Mouse (Mus musculus): ENCODE data around the gene Zbtb41. TPM values are rescaled to one million over a fixed set of nuclear protein-coding genes. Genes with fewer than 3 reads are reported as not detected.

The Zbtb41 gene
- total and polyA plus RNA-seq, 3 experiments = 0.76 to 29.4 (median 29.3) TPM

DNA sequence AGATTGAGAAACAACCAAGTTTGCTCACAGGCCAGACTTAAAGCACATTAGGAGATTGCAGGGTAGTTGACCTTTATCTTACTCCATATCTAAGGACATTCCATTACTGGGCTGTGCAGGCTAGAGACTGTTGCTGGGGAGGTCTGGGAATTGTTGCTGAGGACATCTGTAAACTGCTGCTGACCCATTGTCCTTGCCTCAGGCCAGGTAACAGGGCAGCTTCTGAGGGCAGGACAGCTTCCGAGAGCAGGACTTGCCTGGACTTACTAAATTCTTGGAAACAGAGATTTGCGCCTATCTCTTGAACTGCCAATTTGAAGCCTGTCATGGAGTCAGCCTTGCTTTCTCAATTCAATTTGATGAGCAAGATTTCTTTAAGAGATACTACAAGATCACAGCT, 73.3 kb downstream of the Zbtb41 start:
- H3K4me3 ChIP-seq (ENCODE audit: low read depth, low read length) = no peak overlapping the region
- TF ChIP-seq GATA2 (IDR thresholded peaks at IDR 0.05; ENCODE audit: borderline replicate concordance, low read depth, low read length) (no peak), GATA1 (IDR thresholded peaks at IDR 0.05; ENCODE audit: borderline replicate concordance, low read length) (no peak), POLR2AphosphoS5 (IDR thresholded peaks at IDR 0.05; ENCODE audit: insufficient replicate concordance, low read depth, low read length) (no peak), CTCF (IDR thresholded peaks at IDR 0.05; ENCODE audit: low read depth, low read length) (no peak), TAL1 (conservative IDR thresholded peaks at IDR 0.05; ENCODE audit: low read depth, low read length) (no peak)
- no peaks in the 10 kb centered on the region for H3K27me3 ChIP-seq (ENCODE audit: insufficient read depth, low read length)
- DNase-seq (ENCODE audit: low spot score) = no peak
- H3K4me1 ChIP-seq (ENCODE audit: insufficient read depth, low read depth, low read length) = no peaks in the 10 kb centered on the region
- H3K36me3 ChIP-seq (replicated peaks) = peaks cover 45% of the 10 kb centered on the region
- no peak for ATAC-seq (ENCODE audit: extremely low read depth, insufficient number of reproducible peaks, low FRiP score, poor library complexity, severe bottlenecking)
- no peaks in the 10 kb centered on the region for H3K9me3 ChIP-seq (replicated peaks)

- TF ChIP-seq POLR2AphosphoS5 (IDR thresholded peaks at IDR 0.05; ENCODE audit: insufficient replicate concordance, low read depth, low read length) (no peak), CTCF (IDR thresholded peaks at IDR 0.05; ENCODE audit: low read depth, low read length) (no peak), GATA2 (IDR thresholded peaks at IDR 0.05; ENCODE audit: borderline replicate concordance, low read depth, low read length) (no peak), GATA1 (IDR thresholded peaks at IDR 0.05; ENCODE audit: borderline replicate concordance, low read length) (no peak), TAL1 (conservative IDR thresholded peaks at IDR 0.05; ENCODE audit: low read depth, low read length) (no peak)
- ATAC-seq (ENCODE audit: extremely low read depth, insufficient number of reproducible peaks, low FRiP score, poor library complexity, severe bottlenecking) (no peak), DNase-seq (ENCODE audit: low spot score) (no peak)
- H3K27me3 ChIP-seq (ENCODE audit: insufficient read depth, low read length) = no peaks in the 10 kb centered on the region
- H3K9me3 ChIP-seq (replicated peaks) = no peaks in the 10 kb centered on the region
- no peaks in the 10 kb centered on the region for H3K4me1 ChIP-seq (ENCODE audit: insufficient read depth, low read depth, low read length)
- peaks cover 37% of the 10 kb centered on the region for H3K36me3 ChIP-seq (replicated peaks)
- H3K4me3 ChIP-seq (ENCODE audit: low read depth, low read length) = no peak overlapping the region
These were observed 74.1 kb downstream of the Zbtb41 start for GRCm38 (mm10) chr1:139496212-139496611.

DNA sequence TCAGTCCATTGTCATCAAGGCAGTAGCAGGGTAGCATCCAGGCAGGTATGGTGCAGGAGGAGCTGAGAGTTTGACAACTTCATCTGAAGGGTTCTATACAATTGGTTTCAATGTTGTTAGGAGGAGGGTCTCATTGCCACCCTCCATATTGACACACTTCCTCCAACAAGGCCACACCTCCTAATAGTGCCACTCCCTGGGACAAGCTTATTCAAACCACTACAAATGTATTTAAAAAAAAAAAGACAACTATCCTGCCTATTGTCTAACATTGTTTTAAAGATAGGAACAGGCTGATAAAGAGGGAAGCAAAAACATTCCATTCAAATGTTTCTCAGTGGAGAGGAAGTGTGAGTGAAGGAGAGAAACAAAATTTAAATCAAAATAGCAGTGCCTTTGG, 77.7 kb downstream of the Zbtb41 start:
- DNase-seq (ENCODE audit: low spot score) = no peak
- H3K9me3 ChIP-seq (replicated peaks) = no peaks in the 10 kb centered on the region
- peaks cover 6% of the 10 kb centered on the region for H3K36me3 ChIP-seq (replicated peaks)
- H3K27me3 ChIP-seq (ENCODE audit: insufficient read depth, low read length) = no peaks in the 10 kb centered on the region
- no peak for TF ChIP-seq CTCF (IDR thresholded peaks at IDR 0.05; ENCODE audit: low read depth, low read length)
- no peak for TF ChIP-seq GATA2 (IDR thresholded peaks at IDR 0.05; ENCODE audit: borderline replicate concordance, low read depth, low read length)
- no peak for TF ChIP-seq TAL1 (conservative IDR thresholded peaks at IDR 0.05; ENCODE audit: low read depth, low read length)
- no peak for TF ChIP-seq POLR2AphosphoS5 (IDR thresholded peaks at IDR 0.05; ENCODE audit: insufficient replicate concordance, low read depth, low read length)
- TF ChIP-seq GATA1 (IDR thresholded peaks at IDR 0.05; ENCODE audit: borderline replicate concordance, low read length) = no peak
- H3K4me3 ChIP-seq (ENCODE audit: low read depth, low read length) = no peak overlapping the region
- no peak for ATAC-seq (ENCODE audit: extremely low read depth, insufficient number of reproducible peaks, low FRiP score, poor library complexity, severe bottlenecking)
- H3K4me1 ChIP-seq (ENCODE audit: insufficient read depth, low read depth, low read length) = no peaks in the 10 kb centered on the region

DNA sequence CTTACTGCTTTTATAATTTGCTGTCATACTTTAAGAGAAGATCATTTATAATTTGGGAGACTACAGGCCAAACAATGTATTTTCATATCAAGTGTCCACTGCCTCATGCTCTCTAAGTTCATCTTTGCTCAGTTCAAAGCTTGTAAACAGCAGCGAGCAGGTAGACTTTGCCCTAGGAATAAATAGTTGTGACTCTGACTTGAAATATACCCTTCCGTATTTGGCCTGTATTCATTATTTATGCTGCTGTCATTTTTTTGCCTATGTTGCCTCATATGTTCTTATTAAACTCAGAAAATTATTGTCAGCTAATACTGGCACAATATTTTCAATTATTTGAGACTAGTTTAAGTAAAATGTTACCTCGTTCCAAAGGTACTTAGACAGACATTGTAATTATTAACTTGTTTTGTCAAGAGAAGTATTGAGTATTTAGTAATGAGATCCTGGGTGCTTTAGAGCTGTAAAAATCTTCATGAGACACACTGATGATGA, 79.2 kb downstream of the Zbtb41 start, which contains the start of gene F13b:
TSS of gene F13b (plus strand) at position 445 of the 495 bp plus-strand sequence.
- TF ChIP-seq GATA2 (IDR thresholded peaks at IDR 0.05; ENCODE audit: borderline replicate concordance, low read depth, low read length) (no peak), POLR2AphosphoS5 (IDR thresholded peaks at IDR 0.05; ENCODE audit: insufficient replicate concordance, low read depth, low read length) (no peak), CTCF (IDR thresholded peaks at IDR 0.05; ENCODE audit: low read depth, low read length) (no peak), GATA1 (IDR thresholded peaks at IDR 0.05; ENCODE audit: borderline replicate concordance, low read length) (no peak), TAL1 (conservative IDR thresholded peaks at IDR 0.05; ENCODE audit: low read depth, low read length) (no peak)
- ATAC-seq (ENCODE audit: extremely low read depth, insufficient number of reproducible peaks, low FRiP score, poor library complexity, severe bottlenecking) (no peak), DNase-seq (ENCODE audit: low spot score) (no peak)
- no peaks in the 10 kb centered on the region for H3K9me3 ChIP-seq (replicated peaks)
- H3K4me3 ChIP-seq (ENCODE audit: low read depth, low read length) = no peak within 1 kb of the TSS
- no peaks in the 10 kb centered on the region for H3K36me3 ChIP-seq (replicated peaks)
- H3K27me3 ChIP-seq (ENCODE audit: insufficient read depth, low read length) = no peaks in the 10 kb centered on the region
- no peaks in the 10 kb centered on the region for H3K4me1 ChIP-seq (ENCODE audit: insufficient read depth, low read depth, low read length)

Other genes with a start within 250 kb of the Zbtb41 start
- not detected in 2 replicates for gene Crb1, start 45.2 kb upstream of the Zbtb41 start, total RNA-seq (2014; fragmentation: Nextera tagmentation)
- gene Crb1, start 45.2 kb upstream of the Zbtb41 start, total RNA-seq (2017) = 0.23 and 0.44 TPM in 2 replicates
- not detected in 2 replicates for gene Crb1, start 45.2 kb upstream of the Zbtb41 start, polyA plus RNA-seq (2012)
- 83.9 and 107 TPM in 2 replicates for gene Aspm, start 32.5 kb downstream of the Zbtb41 start, total RNA-seq (2014; fragmentation: Nextera tagmentation)
- gene Aspm, start 32.5 kb downstream of the Zbtb41 start, total RNA-seq (2017) = 53.6 and 63.2 TPM in 2 replicates
- gene Aspm, start 32.5 kb downstream of the Zbtb41 start, polyA plus RNA-seq (2012) = 5.3 and 5.4 TPM in 2 replicates
- not detected in 2 replicates for gene F13b, start 79.4 kb downstream of the Zbtb41 start, total RNA-seq (2014; fragmentation: Nextera tagmentation)
- 0.12 TPM in 1 of 2 replicates, not detected in the other for gene F13b, start 79.4 kb downstream of the Zbtb41 start, total RNA-seq (2017)
- not detected in 2 replicates for gene F13b, start 79.4 kb downstream of the Zbtb41 start, polyA plus RNA-seq (2012)
- gene Cfhr1, start 138.0 kb downstream of the Zbtb41 start, total RNA-seq (2014; fragmentation: Nextera tagmentation) = not detected in 2 replicates
- 0.33 TPM in 1 of 2 replicates, not detected in the other for gene Cfhr1, start 138.0 kb downstream of the Zbtb41 start, total RNA-seq (2017)
- gene Cfhr1, start 138.0 kb downstream of the Zbtb41 start, polyA plus RNA-seq (2012) = not detected in 2 replicates